Mouse (Mus musculus) spleen, adult 2 months (tissue): ENCODE results near the gene P3h2.

ENCODE experiments used
- CTCF ChIP-seq: fragments of 200-500 bp; IDR thresholded peaks from 2 replicates; pipeline ENCODE4 v1.5.1; 2011; ENCODE audit warnings: mild to moderate bottlenecking, inconsistent platforms; ENCODE audit not compliant: insufficient read depth, insufficient read length, insufficient replicate concordance; ENCODE audit errors: extremely low read depth
- POLR2A ChIP-seq: fragments of 200-500 bp; IDR thresholded peaks from 2 replicates; pipeline ENCODE4 v1.6.1; 2011; ENCODE audit warnings: low read depth, low read length, inconsistent platforms

GRCm38 (mm10) chr16:25948067-25948466, 157.5 kb downstream of the P3h2 start:
- TF ChIP-seq CTCF = no peak
- no peak for TF ChIP-seq POLR2A
